Mouse (Mus musculus) CH12.LX (cell line): ENCODE results near the gene Chpf. TPM values are rescaled to one million over a fixed set of nuclear protein-coding genes. Genes with fewer than 3 reads are reported as not detected.

Source experiments
- DNase-seq: peaks from one replicate; pipeline ENCODE4 v3.0.0-alpha.2; 2013; ENCODE audit errors: extremely low read depth
- H3K27ac ChIP-seq: 2 replicates; pipeline ENCODE4 v1.5.1; 2012; ENCODE audit warnings: low read depth, mild to moderate bottlenecking, control low read depth, moderate library complexity; ENCODE audit not compliant: insufficient read depth
- H3K27me3 ChIP-seq: replicated peaks from 2 replicates; pipeline ENCODE3; 2012; ENCODE audit warnings: inconsistent platforms
- H3K36me3 ChIP-seq, 2 experiments: replicated peaks in 1 of 2; 2 replicates each; pipeline versions ENCODE3 to v1.6.1; 2012; ENCODE audit warnings: inconsistent platforms in 1 of 2, low read length in 1 of 2, mild to moderate bottlenecking in 1 of 2, mixed read lengths in 1 of 2, moderate library complexity in 1 of 2; ENCODE audit not compliant: control insufficient read depth in 1 of 2, insufficient read depth in 1 of 2
- H3K4me1 ChIP-seq, 2 experiments: 2 replicates each; pipeline ENCODE4 v1.6.1; 2012; ENCODE audit warnings: inconsistent platforms in 1 of 2, moderate library complexity in 1 of 2; ENCODE audit not compliant: insufficient read depth in 2 of 2, control insufficient read depth in 1 of 2
- H3K4me2 ChIP-seq: 2 replicates; pipeline ENCODE4 v1.6.1; 2012; ENCODE audit warnings: low read depth, mild to moderate bottlenecking, control low read depth; ENCODE audit not compliant: poor library complexity, insufficient read depth, severe bottlenecking
- H3K4me3 ChIP-seq, 3 experiments: fragments of 150-350 bp in 1 of 3; sonication (generic) in 1 of 3; replicated peaks in 1 of 3; 2 replicates each; pipeline versions ENCODE3 to v1.5.1; 2011 to 2012; ENCODE audit warnings: low read depth in 2 of 3, low read length in 2 of 3, mild to moderate bottlenecking in 2 of 3, moderate library complexity in 2 of 3, control low read depth in 1 of 3, improper control_type of control experiment in 1 of 3, inconsistent platforms in 1 of 3, mixed read lengths in 1 of 3; ENCODE audit not compliant: poor library complexity in 1 of 3
- H3K79me2 ChIP-seq: replicated peaks from 2 replicates; pipeline ENCODE4 v1.6.1; 2012; ENCODE audit warnings: mild to moderate bottlenecking, moderate library complexity; ENCODE audit not compliant: control insufficient read depth, poor library complexity, insufficient read depth, severe bottlenecking; ENCODE audit errors: extremely low read depth
- H3K9ac ChIP-seq: 2 replicates; pipeline ENCODE4 v1.6.1; 2012; ENCODE audit warnings: low read depth, mild to moderate bottlenecking, control low read depth, moderate library complexity; ENCODE audit not compliant: insufficient read depth
- H3K9me3 ChIP-seq: replicated peaks from 2 replicates; pipeline ENCODE3; 2012; ENCODE audit warnings: low read length, inconsistent platforms, mixed read lengths
- BHLHE40 ChIP-seq: IDR thresholded peaks from 2 replicates; pipeline ENCODE4 v1.6.1; 2011; ENCODE audit warnings: mild to moderate bottlenecking, low read depth, low read length, improper control_type of control experiment
- CTCF ChIP-seq, 2 experiments: IDR thresholded peaks in 1 of 2; conservative IDR thresholded peaks in 1 of 2; 2 replicates each; pipeline ENCODE4 v1.5.1; 2011 to 2012; ENCODE audit warnings: low read depth in 2 of 2, low read length in 2 of 2, improper control_type of control experiment in 1 of 2, inconsistent platforms in 1 of 2, mild to moderate bottlenecking in 1 of 2, moderate library complexity in 1 of 2
- E2F4 ChIP-seq: IDR thresholded peaks from 2 replicates; pipeline ENCODE4 v1.6.1; 2011; ENCODE audit warnings: low read depth, low read length, improper control_type of control experiment; ENCODE audit not compliant: insufficient replicate concordance
- ELF1 ChIP-seq: IDR thresholded peaks from 2 replicates; pipeline ENCODE4 v1.6.1; 2014; ENCODE audit warnings: low read depth, mild to moderate bottlenecking, inconsistent platforms, low read length, improper control_type of control experiment
- EP300 ChIP-seq: IDR thresholded peaks from 2 replicates; pipeline ENCODE4 v1.6.1; 2011; ENCODE audit warnings: low read length, improper control_type of control experiment
- ETS1 ChIP-seq: conservative IDR thresholded peaks from 2 replicates; pipeline ENCODE4 v1.6.1; 2012; ENCODE audit warnings: low read depth, mild to moderate bottlenecking, inconsistent platforms, low read length, improper control_type of control experiment, moderate library complexity
- GABPA ChIP-seq: IDR thresholded peaks from 2 replicates; pipeline ENCODE4 v1.6.1; 2012; ENCODE audit warnings: low read depth, low read length, improper control_type of control experiment, inconsistent platforms; ENCODE audit not compliant: insufficient replicate concordance
- HCFC1 ChIP-seq: IDR thresholded peaks from 2 replicates; pipeline ENCODE4 v1.6.1; 2012; ENCODE audit warnings: low read depth, mild to moderate bottlenecking, inconsistent platforms, low read length, improper control_type of control experiment
- IRF4 ChIP-seq: IDR thresholded peaks from 2 replicates; pipeline ENCODE4 v1.6.1; 2014; ENCODE audit warnings: low read depth, mild to moderate bottlenecking, inconsistent platforms, low read length, improper control_type of control experiment
- JUN ChIP-seq: IDR thresholded peaks from 2 replicates; pipeline ENCODE4 v1.6.1; 2011; ENCODE audit warnings: low read depth, mild to moderate bottlenecking, low read length, improper control_type of control experiment, moderate library complexity; ENCODE audit not compliant: insufficient read depth
- JUND ChIP-seq: conservative IDR thresholded peaks from 2 replicates; pipeline ENCODE4 v1.6.1; 2011; ENCODE audit warnings: low read depth, low read length, improper control_type of control experiment
- MAX ChIP-seq: IDR thresholded peaks from 2 replicates; pipeline ENCODE4 v1.6.1; 2011; ENCODE audit warnings: low read length, improper control_type of control experiment
- MXI1 ChIP-seq: IDR thresholded peaks from 2 replicates; pipeline ENCODE4 v1.6.1; 2011; ENCODE audit warnings: mild to moderate bottlenecking, low read depth, low read length, improper control_type of control experiment
- MYC ChIP-seq: IDR thresholded peaks from 2 replicates; pipeline ENCODE4 v1.6.1; 2011; ENCODE audit warnings: low read depth, mild to moderate bottlenecking, improper control_type of control experiment, low read length
- NRF1 ChIP-seq: IDR thresholded peaks from 2 replicates; pipeline ENCODE4 v1.6.1; 2014; ENCODE audit warnings: low read depth, mild to moderate bottlenecking, inconsistent platforms, low read length, improper control_type of control experiment, moderate library complexity
- POLR2AphosphoS2 ChIP-seq: IDR thresholded peaks from 2 replicates; pipeline ENCODE4 v1.6.1; 2011; ENCODE audit warnings: low read depth, low read length, improper control_type of control experiment
- RAD21 ChIP-seq: IDR thresholded peaks from 2 replicates; pipeline ENCODE4 v1.6.1; 2011; ENCODE audit warnings: low read depth, mild to moderate bottlenecking, low read length, improper control_type of control experiment, moderate library complexity
- RCOR1 ChIP-seq: conservative IDR thresholded peaks from 2 replicates; pipeline ENCODE4 v1.6.1; 2012; ENCODE audit warnings: low read depth, mild to moderate bottlenecking, inconsistent platforms, low read length, improper control_type of control experiment
- SIN3A ChIP-seq: IDR thresholded peaks from 2 replicates; pipeline ENCODE4 v1.6.1; 2012; ENCODE audit warnings: low read length, improper control_type of control experiment, inconsistent platforms
- SMC3 ChIP-seq: IDR thresholded peaks from 2 replicates; pipeline ENCODE4 v1.6.1; 2011; ENCODE audit warnings: low read depth, low read length, improper control_type of control experiment
- TCF12 ChIP-seq: IDR thresholded peaks from 2 replicates; pipeline ENCODE4 v1.6.1; 2014; ENCODE audit warnings: low read depth, mild to moderate bottlenecking, inconsistent platforms, low read length, improper control_type of control experiment
- ZMIZ1 ChIP-seq: IDR thresholded peaks from 2 replicates; pipeline ENCODE4 v1.6.1; 2012; ENCODE audit warnings: low read depth, mild to moderate bottlenecking, inconsistent platforms, low read length, improper control_type of control experiment
- dilution Hi-C: fragments of 300-500 bp; cut with MboI; formaldehyde crosslinking; loops from 2 replicates; pipeline ENCODE4 v1.14.3; 2020; ENCODE audit warnings: low sequenced_read_pairs; ENCODE audit not compliant: extremely low pct_unique_long_range_greater_than_20kb, extremely low pct_ligation_motif_present
- in situ Hi-C: fragments of 300-500 bp; cut with MboI; formaldehyde crosslinking; loops from 3 replicates; pipeline ENCODE4 v1.14.3; 2019; ENCODE audit warnings: low sequenced_read_pairs, low pct_ligation_motif_present, low pct_unique_long_range_greater_than_20kb, mixed read lengths
- polyA plus RNA-seq: library from polyadenylated mRNA; unstranded; fragments of >175 nt; gene quantifications from 2 replicates; pipeline ENCODE4 v1.2.1, GENCODE M21; 2012; ENCODE audit warnings: low read depth; ENCODE audit not compliant: insufficient read length
- total RNA-seq, 2 experiments: library from RNA; depleted of rRNA; stranded (reverse); fragments of 300-350 nt in 1 of 2; fragments of >200 nt in 1 of 2; gene quantifications; 2 replicates each; pipeline ENCODE4 v1.2.3; 2012 to 2014

Gene Chpf
- total and polyA plus RNA-seq, 3 experiments = 14.6 to 30.4 (median 20.6) TPM

- Histone ChIP-seq H3K79me2 (peaks cover 5% of the 10 kb centered on the region; the same call in 1 of the 2 replicates), H3K4me2 (peak overlapping the region; percentile 94; the same call in 1 of the 2 replicates)
- peak; percentile 49; the same call in 1 of the 2 replicates for TF ChIP-seq NRF1
- no peak for TF ChIP-seq EP300
- no peak for TF ChIP-seq TCF12
- peak; percentile 56 for TF ChIP-seq HCFC1
- TF ChIP-seq RAD21 = no peak
- no peak; the same call in 1 of the 2 replicates for TF ChIP-seq MXI1
- TF ChIP-seq RCOR1 = no peak
- TF ChIP-seq ELF1 = peak; percentile 73
- TF ChIP-seq POLR2AphosphoS2 = no peak
- TF ChIP-seq GABPA = no peak
- 0 out of 2 replicates have a peak, but pooled peaks have one; percentile 41 for TF ChIP-seq IRF4
- TF ChIP-seq MYC = no peak
- TF ChIP-seq SIN3A = peak; percentile 7
- no peak for TF ChIP-seq CTCF (conservative IDR thresholded peaks at IDR 0.05 in 1 of 2, IDR thresholded peaks at IDR 0.05 in 1 of 2; ENCODE audit: low read depth in 2 of 2, low read length in 2 of 2)
- TF ChIP-seq ETS1 = no peak
- no peak; the same call in 1 of the 2 replicates for TF ChIP-seq BHLHE40
- TF ChIP-seq JUND = no peak
- no peak for TF ChIP-seq E2F4
- TF ChIP-seq, all 38 proteins: peak for 5
- Histone ChIP-seq H3K4me3 (peak overlapping the region; percentile 67 to 81 (median 78)), H3K9ac (peak overlapping the region; percentile 70), H3K27ac (peak overlapping the region; percentile 52), H3K9me3 (no peaks in the 10 kb centered on the region), H3K4me1 (peaks cover 7 to 24% of the 10 kb centered on the region in 2 experiments), H3K36me3 (peaks cover 27 to 37% of the 10 kb centered on the region in 2 experiments), H3K27me3 (peaks cover 5% of the 10 kb centered on the region)
- DNase-seq = peak; percentile 37
- dilution Hi-C loops (no loop called here), in situ Hi-C loops (no loop called here)
Observed at GRCm38 (mm10) chr1:75478497-75478896, 610 bp downstream of the Chpf start.

- Histone ChIP-seq H3K27me3 (peaks cover 5% of the 10 kb centered on the region), H3K9ac (peak overlapping the region; percentile 70; the same call in 1 of the 2 replicates), H3K36me3 (peaks cover 27 to 43% of the 10 kb centered on the region in 2 experiments), H3K9me3 (no peaks in the 10 kb centered on the region), H3K79me2 (peaks cover 5% of the 10 kb centered on the region; the same call in 1 of the 2 replicates), H3K4me1 (peaks cover 7 to 24% of the 10 kb centered on the region in 2 experiments), H3K27ac (no peak overlapping the region), H3K4me3 (peak overlapping the region; percentile 67 to 81 (median 78)), H3K4me2 (peak overlapping the region; percentile 94)
- dilution Hi-C loops (no loop called here), in situ Hi-C loops (no loop called here)
- peak; percentile 30 for DNase-seq
- TF ChIP-seq GABPA (no peak), SMC3 (no peak), JUN (no peak), ETS1 (no peak), SIN3A (no peak), HCFC1 (no peak), ZMIZ1 (no peak), TCF12 (no peak), MAX (no peak)
Observed at GRCm38 (mm10) chr1:75477966-75478290, 1.2 kb downstream of the Chpf start.
